Mouse (Mus musculus) cerebellum, postnatal 14 days (tissue): ENCODE results near the gene Gm7534.
"Not testable (repeated sequence)": the region's sequence is repeated elsewhere in the genome, so short reads cannot be mapped to it uniquely, and the experiment has no call there.

Source experiments
- DNase-seq, 2 experiments: peaks; one replicate each; pipeline ENCODE4 v3.0.0; 2021; ENCODE audit warnings: mixed read lengths in 2 of 2

Gene Gm7534

DNA sequence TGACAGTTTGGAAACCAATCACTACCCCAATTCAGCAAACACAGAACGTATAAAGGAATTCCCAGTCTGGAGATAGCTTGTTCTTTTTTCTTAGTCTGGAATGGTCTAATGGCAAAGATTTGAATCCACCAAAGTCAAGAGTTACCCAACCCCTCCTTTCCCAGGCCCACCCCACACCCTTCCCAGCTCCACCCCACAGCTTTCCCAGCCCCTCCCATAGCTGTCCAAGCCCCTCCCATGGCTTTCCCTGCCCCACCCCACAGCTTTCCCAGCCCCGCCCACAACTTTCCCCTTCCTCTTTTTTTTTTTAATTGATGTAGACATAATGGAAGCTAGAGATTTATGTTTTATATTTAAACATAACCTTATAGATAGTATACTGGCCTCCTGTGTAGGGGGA, 3.4 kb downstream of the Gm7534 start:
- no peak for DNase-seq

DNA sequence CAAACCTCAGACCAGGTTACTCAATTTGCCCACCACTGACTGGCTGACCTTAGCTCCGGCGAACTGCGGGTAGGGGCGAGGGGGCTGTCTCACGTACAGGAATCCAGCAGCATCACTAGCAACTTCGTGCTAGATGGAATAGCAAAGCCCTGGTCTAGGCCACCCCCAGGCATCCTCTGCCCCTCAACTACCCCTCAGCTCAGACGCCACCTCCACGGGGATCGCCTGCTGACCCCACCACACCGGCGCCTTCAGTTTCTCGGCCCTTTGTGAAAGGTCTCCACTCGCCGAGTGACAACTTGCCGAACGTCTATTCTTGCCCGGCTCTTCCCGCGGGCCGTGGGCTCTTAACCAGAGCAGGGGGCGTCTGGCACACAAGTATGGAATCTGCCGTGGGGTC, 16.5 kb downstream of the Gm7534 start:
- no peak for DNase-seq

DNA sequence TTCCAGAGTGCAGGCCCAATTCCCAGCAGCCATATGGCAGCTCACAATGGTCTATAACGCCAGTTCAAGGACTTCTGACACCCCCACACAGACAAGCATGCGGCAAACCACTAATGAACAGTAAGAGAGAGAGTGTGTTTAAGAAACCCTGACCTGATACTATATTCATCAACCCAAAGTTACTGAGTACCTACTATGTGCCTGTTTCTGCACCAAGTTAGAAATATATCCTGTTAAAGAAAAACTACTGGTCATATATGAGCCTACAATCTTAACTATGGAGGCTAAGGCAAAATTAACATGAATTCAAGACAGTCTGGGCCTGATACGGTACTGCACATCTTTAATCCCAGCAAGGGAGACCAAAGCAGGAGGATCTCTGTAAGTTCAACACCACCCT, 17.2 kb downstream of the Gm7534 start:
- no peak for DNase-seq

- DNase-seq = no peak
Observed at GRCm38 (mm10) chr4:134183711-134184110, 19.1 kb downstream of the Gm7534 start.

DNA sequence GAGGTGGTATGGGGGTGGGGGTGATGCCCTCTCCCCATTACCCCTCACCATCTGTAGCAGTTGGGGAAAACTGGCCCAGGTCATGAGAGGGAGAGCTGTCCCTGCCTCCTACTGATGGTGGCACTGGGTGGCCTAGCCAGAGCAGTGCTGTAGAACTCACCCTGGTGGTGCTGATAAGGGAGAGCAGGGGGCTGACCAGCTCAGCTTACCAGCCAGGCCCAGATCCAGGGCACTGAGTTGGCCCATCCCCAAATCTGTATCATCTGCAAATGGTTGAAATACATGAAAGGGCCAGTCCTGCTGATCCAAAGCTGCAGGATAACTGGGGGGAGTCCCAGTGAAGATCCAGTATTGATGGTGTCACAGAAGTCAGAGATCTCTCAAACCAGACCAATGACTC, 21.0 kb downstream of the Gm7534 start:
- no peak for DNase-seq

DNA sequence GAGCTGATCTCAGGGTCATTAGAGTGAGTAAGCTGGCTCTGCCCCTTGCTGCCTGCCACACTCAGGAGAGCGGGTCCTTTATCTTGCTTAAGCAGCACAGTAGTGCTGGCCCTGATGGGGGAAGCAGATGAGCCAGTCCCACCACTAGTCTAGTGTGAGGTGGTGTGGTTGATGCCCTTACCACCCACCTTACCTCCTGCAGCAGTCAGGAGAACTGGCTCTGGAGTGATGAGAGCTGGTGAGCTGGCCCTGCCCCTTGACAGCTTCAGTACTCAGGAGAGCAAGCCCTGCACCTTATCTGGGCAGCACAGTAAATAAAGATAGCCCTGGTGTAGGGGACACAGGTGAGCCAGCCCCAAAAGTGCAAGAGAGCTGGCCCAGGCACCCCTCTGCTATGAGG, 21.7 kb downstream of the Gm7534 start:
- no peak for DNase-seq

DNA sequence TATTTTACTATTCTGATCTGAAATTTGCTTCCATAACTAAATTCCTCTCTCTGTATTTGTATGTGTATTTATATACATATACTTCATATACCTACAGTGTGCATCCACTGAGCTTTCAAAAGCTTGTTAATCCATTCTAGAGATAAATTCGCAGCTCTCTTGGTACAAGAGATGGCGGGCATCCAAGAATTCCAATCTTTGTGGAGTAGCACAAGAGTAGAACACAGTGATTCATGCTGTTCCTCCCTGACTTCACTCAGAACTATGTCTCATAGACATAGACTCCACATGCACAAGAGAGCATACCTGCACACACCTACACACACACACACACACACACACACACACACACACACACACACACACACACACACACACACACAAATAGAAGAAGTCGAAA, 30.4 kb downstream of the Gm7534 start:
- DNase-seq = no peak

DNA sequence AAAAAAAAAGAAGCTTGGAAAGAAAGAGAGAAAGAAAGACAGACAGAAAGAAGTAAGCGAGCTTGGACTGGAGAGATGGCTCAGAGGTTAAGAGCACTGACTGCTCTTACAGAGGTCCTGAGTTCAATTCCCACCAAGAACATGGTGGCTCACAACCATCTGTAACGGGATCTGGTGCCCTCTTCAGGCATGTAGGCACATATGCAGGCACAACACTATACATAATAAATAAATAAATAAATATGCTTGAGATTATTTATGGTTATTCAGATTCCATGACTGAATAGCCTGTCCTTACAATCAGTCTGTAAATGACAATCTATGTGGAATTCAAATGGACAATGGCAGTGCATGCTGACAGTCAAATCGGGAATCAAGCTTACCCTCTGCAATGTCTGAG, 35.9 kb downstream of the Gm7534 start:
- no peak for DNase-seq

GRCm38 (mm10) chr4:134165548-134166465, 37.0 kb downstream of the Gm7534 start:
- no peak for DNase-seq

DNA sequence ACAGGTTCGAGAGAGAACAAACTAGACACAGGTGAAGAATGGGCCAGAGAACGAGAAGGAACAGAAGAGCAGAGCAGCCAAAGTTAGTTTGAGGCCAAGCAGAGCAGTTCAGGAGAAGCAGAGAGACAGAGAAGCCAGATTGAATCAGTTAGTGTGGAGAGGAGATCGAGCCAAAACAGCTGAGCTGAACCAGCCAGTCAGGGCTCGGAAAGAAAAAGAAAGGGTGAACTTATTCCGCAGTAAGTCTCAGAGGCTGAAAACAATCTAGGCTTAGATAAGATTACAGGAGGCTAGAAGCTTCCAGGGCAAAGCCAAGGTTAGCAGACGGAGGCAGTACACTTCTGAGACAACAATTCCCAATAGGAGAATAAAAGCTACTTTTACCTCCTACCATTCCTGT, 37.8 kb downstream of the Gm7534 start:
- no peak for DNase-seq

DNA sequence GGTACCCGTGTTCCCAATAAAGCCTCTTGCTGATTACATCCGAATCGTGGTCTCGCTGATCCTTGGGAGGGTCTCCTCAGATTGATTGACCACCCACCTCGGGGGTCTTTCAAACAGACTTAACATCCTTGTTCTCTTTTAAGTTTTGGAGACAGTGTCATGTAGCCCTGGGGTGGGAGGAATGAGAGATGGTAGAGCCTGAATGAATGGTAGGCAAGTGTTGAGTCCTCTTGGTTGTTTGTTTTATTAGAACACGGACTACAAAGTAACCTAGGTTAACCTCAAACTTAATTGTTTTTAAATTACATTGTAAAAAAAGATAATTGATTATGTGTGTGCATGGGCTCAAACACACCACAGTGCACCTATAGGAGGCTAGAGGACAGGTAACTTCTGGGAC, 38.2 kb downstream of the Gm7534 start:
- no peak for DNase-seq

GRCm38 (mm10) chr4:134160071-134160470, 42.7 kb downstream of the Gm7534 start:
- peak; percentile 21 to 34 for DNase-seq

DNA sequence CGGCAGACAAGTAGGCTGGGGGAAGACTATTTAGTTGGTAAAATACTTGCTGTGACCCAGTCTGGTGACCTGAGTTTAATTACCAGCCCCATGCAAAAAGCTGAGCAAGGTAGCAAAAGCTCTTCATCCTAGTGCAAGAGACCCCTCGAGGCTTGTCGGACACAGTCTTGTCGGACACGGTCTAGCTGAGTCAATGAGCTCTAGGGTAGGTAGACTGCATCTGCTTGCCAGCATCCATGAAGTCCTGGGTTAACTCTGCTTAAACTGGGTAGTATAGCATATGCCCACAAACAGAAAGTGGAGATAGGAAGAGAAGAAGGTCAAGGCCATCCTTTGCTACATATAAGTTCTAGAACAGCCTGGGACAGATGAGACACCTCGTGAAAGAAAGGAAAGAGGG, 44.0 kb downstream of the Gm7534 start:
- no peak for DNase-seq

- no peak for DNase-seq
Observed at GRCm38 (mm10) chr4:134157558-134157957, 45.2 kb downstream of the Gm7534 start.

DNA sequence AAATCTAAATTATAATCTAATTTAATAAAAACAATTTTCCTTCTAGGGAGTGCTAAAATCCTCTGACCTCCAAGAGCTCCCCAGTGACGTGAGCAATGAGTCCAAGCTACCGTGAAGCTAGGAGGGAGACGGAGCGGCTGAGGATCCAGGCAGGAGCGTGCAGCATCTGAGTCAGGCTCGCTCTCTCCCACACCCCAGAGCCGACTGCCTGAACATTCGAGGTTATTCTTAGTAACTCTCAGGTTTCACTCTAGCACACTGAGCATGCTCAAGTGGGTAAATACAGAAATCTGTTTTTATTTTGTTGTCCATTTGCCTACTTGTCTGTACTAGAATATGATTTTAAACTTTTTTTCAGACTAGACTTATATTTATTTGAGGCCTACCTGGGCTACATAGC, 46.1 kb downstream of the Gm7534 start:
- DNase-seq = no peak

DNA sequence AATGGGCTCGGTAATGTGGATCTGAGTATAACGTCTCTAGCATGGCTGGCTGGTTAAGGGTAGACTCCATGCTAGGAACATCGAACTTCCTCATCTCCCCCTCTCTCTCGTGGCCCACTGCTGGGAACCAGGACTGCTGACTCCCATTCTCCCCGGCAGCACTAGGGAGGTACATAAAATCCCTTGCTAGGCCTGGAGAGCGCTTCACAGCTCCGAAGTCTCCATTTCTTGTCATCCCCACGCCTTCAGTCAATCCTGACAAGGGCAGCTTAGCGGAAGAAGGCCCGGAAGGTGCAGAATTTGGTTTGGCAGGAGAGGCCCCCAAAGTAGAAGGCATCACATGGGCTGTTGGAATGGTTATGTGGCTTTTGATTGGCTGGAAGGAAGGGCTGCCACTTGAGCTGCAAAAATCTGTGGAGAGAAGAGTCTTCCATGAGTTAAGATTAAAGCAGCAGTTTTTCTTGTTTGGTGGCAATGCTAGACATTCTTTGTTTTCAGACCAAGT, 46.8 kb downstream of the Gm7534 start:
- no peak for DNase-seq

- no peak for DNase-seq
Observed at GRCm38 (mm10) chr4:134155531-134155930, 47.3 kb downstream of the Gm7534 start.

GRCm38 (mm10) chr4:134154354-134154753, 48.5 kb downstream of the Gm7534 start:
- DNase-seq = no peak

DNA sequence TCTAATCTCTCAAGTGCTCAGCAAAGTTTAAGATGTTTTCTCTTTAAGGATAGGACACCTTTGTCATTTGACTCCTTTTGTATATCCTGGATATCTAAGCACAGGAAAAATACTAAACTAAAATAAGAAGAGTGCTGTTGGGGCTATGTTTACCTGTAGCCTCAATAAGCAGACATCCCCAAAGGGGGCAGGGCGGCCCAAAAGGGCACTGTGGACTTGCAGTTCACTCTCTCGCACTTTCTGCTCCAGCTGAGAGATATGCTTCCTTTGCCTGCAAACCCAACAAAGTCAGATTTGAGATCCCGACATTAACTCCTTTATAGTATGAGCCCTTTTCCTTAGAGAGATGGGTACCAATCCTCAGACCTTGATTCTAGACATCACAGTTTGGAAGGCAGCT, 49.1 kb downstream of the Gm7534 start:
- no peak for DNase-seq

DNA sequence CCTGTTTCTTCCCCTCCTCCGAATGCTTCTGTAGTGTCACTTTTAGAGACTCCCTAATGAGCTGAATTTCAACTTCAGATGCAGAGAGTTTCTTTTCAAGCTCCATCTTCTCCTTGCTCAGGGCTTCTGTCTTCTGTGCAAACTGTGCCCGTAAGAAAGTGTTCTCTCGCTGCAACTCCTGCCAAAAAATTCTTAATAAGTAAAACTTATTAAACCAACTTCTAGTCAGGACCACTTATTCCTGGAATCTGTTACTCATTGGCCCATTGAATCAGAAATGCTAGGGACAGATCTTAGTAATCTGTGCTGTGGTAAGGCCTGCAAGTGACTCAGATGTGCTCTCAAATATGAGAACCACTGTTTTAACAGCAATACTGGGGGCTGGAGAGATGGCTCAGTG, 50.7 kb downstream of the Gm7534 start:
- no peak for DNase-seq

DNA sequence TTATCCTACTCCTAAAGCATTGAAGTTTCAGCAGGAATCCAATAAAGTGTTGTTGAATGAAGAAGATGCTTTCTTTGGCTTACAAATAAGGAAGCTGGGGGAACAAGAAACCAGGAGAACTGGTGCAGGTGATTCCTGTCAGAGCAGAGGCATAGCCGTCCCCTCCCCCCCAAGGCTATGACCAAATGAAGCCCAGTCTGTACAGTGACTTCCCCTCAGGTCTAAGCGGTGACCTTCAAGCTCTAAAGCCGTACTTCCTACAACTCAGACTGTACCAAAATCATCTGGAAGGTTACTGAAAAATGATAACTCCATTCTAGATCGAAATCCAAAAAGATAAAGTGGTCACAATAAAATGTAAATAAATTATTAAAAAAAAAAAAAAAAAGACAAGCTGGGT, 53.4 kb downstream of the Gm7534 start:
- DNase-seq = no peak

GRCm38 (mm10) chr4:134144297-134144696, 58.5 kb downstream of the Gm7534 start:
- not testable (repeated sequence) for DNase-seq
